Mouse (Mus musculus) megakaryocyte, embryonic 14.5 days (primary cell): ENCODE results near the gene Ccdc138.

Experiments
- FLI1 ChIP-seq: IDR thresholded peaks from 2 replicates; pipeline ENCODE4 v1.6.1; 2012; ENCODE audit warnings: low read length, inconsistent platforms, mixed read lengths
- GATA1 ChIP-seq: IDR thresholded peaks from 3 replicates; pipeline ENCODE4 v1.6.1; 2012; ENCODE audit warnings: mixed read lengths, low read length, inconsistent platforms, borderline replicate concordance

DNA sequence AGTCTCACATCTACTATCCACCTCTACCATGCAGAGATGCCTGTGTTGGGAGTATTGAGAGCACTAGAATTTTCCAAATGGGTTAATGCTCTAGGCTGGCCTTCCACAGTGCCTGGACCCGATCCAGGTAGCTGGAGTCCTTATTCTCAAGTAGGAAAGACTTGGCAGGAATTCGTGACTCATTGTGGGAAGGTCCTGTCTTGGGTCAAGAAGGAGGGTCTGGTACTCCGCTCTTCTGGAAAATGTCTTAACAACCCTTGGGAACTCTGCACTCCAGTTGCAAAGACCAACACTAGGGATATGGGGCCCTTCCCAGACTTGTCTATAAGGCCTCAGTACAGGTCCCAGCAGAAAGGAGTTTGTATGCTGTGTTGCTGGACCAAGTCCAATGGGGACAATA, 111.1 kb downstream of the Ccdc138 start:
- no peak for TF ChIP-seq FLI1
- TF ChIP-seq GATA1: no peak
